8 mouse cellular contexts compared by ENCODE assay signal in the genomic region with DNA sequence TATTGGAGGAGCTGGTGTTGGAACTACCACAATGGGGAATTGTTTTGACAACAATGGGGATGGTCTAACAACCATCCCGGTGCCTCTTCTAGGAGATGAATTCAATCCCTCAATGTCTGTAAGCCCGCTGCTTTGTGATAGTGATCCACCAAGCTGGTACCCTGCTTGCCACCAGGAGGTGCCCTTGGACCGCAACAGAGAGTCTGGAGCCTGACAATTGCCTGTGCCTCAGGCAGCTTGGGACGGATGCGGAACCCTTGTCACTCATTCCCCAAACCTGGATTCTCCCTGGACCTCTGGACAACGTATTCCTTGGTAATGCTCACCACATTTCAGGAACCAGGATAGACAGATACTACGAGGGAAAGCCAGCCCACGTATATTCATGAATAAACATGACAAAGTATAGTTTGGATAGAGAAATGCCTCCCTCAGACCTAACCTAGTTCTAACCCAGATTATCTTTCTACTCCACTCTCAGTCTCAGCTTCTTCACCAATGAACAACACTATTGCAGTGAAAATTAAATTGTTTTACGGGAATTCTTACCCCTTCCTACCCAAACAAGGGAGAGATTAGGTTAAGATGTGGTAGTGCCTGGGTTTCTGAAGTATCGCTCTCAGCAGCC. TPM values are rescaled to one million over a fixed set of nuclear protein-coding genes. Genes with fewer than 3 reads are reported as not detected.
A peak's percentile ranks its signal among the peaks of the same experiment; 100 is the strongest.
DNase-seq lines count a peak whose midpoint lies in the region; ATAC-seq lines count a peak whose summit lies in the region.

No protein-coding gene starts in this region.

- peak overlapping the region; percentile 81 for H3K9ac ChIP-seq in hindbrain, embryonic 12.5 days

- H3K36me3 ChIP-seq in hindbrain, embryonic 12.5 days, result peaks cover 35% of the 10 kb centered on the region

- peak; percentile 76 for ATAC-seq in hindbrain, embryonic 12.5 days (ENCODE audit: low FRiP score)

- peaks cover 27% of the 10 kb centered on the region for H3K4me1 ChIP-seq in hindbrain, embryonic 12.5 days

- H3K9me3 ChIP-seq in hindbrain, embryonic 12.5 days (replicated peaks), result no peaks in the 10 kb centered on the region

- H3K27ac ChIP-seq in hindbrain, embryonic 12.5 days, result peak overlapping the region; percentile 98

- DNase-seq in MN1 (ENCODE audit: low spot score), result peak; percentile 84
- DNase-seq in cerebellum, adult 9-10 months, result peak; percentile 95
- peak; percentile 84 to 93 for DNase-seq in frontal cortex, adult 2 months (ENCODE audit: extremely low spot score in 1 of 2, low spot score in 1 of 2)
- DNase-seq in layer of hippocampus, postnatal 14 days (ENCODE audit: low spot score in 2 of 2), result peak; percentile 90 to 93
- DNase-seq in lung, postnatal 14 days, result peak; percentile 93
- peak; percentile 75 for DNase-seq in retina, adult 2 months (ENCODE audit: low read depth, low spot score)
- peak; percentile 89 to 91 for DNase-seq in thymus, postnatal 36 days

- H3K4me2 ChIP-seq in hindbrain, embryonic 12.5 days (replicated peaks), result peak overlapping the region; percentile 62

- peak overlapping the region; percentile 74 for H3K4me3 ChIP-seq in hindbrain, embryonic 12.5 days

- no peaks in the 10 kb centered on the region for H3K27me3 ChIP-seq in hindbrain, embryonic 12.5 days

- under 1% methylated on average over 10 of the region's 10 CpGs for WGBS in hindbrain, embryonic 12.5 days

RNA-seq across cellular contexts. Expression of a gene that starts 0.6 kb away (rescaled TPM):
- polyA plus RNA-seq in frontal cortex, adult 2 months (2012; rRNA removed), result 24.3 and 25.3 TPM in 2 replicates
- 155 TPM in 2 replicates for polyA plus RNA-seq in hindbrain, embryonic 12.5 days (2016; fragmentation: Nextera tagmentation; extraction: Ambion mirVana)
- 10 to 100 TPM; 14.3 to 14.4 TPM for total RNA-seq in layer of hippocampus, postnatal 14 days (2021)

RNA-seq across cellular contexts. Expression of a gene that starts 38.0 kb away (rescaled TPM):
- polyA plus RNA-seq in frontal cortex, adult 2 months (2012; rRNA removed), result 64.7 and 65.5 TPM in 2 replicates
- polyA plus RNA-seq in hindbrain, embryonic 12.5 days (2016; fragmentation: Nextera tagmentation; extraction: Ambion mirVana), result 88.8 and 94.8 TPM in 2 replicates
- 10 to 100 TPM; 72.9 to 74.7 TPM for total RNA-seq in layer of hippocampus, postnatal 14 days (2021)

RNA-seq across cellular contexts. Expression of a gene that starts 44.7 kb away (rescaled TPM):
- 186 and 200 TPM in 2 replicates for polyA plus RNA-seq in frontal cortex, adult 2 months (2012; rRNA removed)
- polyA plus RNA-seq in hindbrain, embryonic 12.5 days (2016; fragmentation: Nextera tagmentation; extraction: Ambion mirVana), result 42.8 and 43.7 TPM in 2 replicates
- 100 to 1,000 TPM; 663 to 667 TPM for total RNA-seq in layer of hippocampus, postnatal 14 days (2021)

RNA-seq across cellular contexts. Expression of a gene that starts 55.7 kb away (rescaled TPM):
- polyA plus RNA-seq in frontal cortex, adult 2 months (2012; rRNA removed), result 15.3 and 16.3 TPM in 2 replicates
- 41.5 and 42.9 TPM in 2 replicates for polyA plus RNA-seq in hindbrain, embryonic 12.5 days (2016; fragmentation: Nextera tagmentation; extraction: Ambion mirVana)
- 10 to 100 TPM; 19.9 to 21.4 TPM for total RNA-seq in layer of hippocampus, postnatal 14 days (2021)

RNA-seq across cellular contexts. Expression of a gene that starts 55.8 kb away (rescaled TPM):
- polyA plus RNA-seq in frontal cortex, adult 2 months (2012; rRNA removed), result 26.8 and 28.0 TPM in 2 replicates
- 96.0 and 97.9 TPM in 2 replicates for polyA plus RNA-seq in hindbrain, embryonic 12.5 days (2016; fragmentation: Nextera tagmentation; extraction: Ambion mirVana)
- 10 to 100 TPM; 56.1 to 57.2 TPM for total RNA-seq in layer of hippocampus, postnatal 14 days (2021)

Comparison
In these comparisons a context has a peak if more than half of its experiments do, and no peak if none do; other contexts are left out.
1. Peak in every context shown above with its lines: DNase-seq, ATAC-seq, H3K4me3 ChIP-seq and H3K27ac ChIP-seq.